Mouse (Mus musculus): ENCODE measurements around the gene Gm19345. TPM values are rescaled to one million over a fixed set of nuclear protein-coding genes. Genes with fewer than 3 reads are reported as not detected.

The Gm19345 gene
- polyA plus RNA-seq, 1 experiment from 2014 or later, result 6.6 TPM

- H3K9ac ChIP-seq (replicated peaks), result no peak within 1 kb of the TSS
- no peaks in the 10 kb centered on the region for H3K36me3 ChIP-seq
- no peak within 1 kb of the TSS for H3K4me2 ChIP-seq (replicated peaks)
- no peaks in the 10 kb centered on the region for H3K4me1 ChIP-seq (replicated peaks)
- no peak within 1 kb of the TSS for H3K4me3 ChIP-seq (replicated peaks)
- 75% methylated on average over 7 of the region's 7 CpGs for WGBS
- ATAC-seq, result no peak
- no peaks in the 10 kb centered on the region for H3K27me3 ChIP-seq
- H3K27ac ChIP-seq, result no peak within 1 kb of the TSS
- no peaks in the 10 kb centered on the region for H3K9me3 ChIP-seq
Observed at GRCm38 (mm10) chr7:19887849-19888248, 36.0 kb downstream of the Gm19345 start, which contains the start of gene Ceacam19. Ceacam19 (minus strand) TSS chr7:19887965.

- 55% methylated on average over 8 of the region's 8 CpGs for WGBS
- no peak for ATAC-seq
- Histone ChIP-seq H3K4me3 (replicated peaks) (no peak overlapping the region), H3K4me2 (replicated peaks) (no peak overlapping the region), H3K27me3 (no peaks in the 10 kb centered on the region), H3K9ac (replicated peaks) (no peak overlapping the region), H3K27ac (no peak overlapping the region), H3K9me3 (no peaks in the 10 kb centered on the region), H3K4me1 (replicated peaks) (no peaks in the 10 kb centered on the region), H3K36me3 (no peaks in the 10 kb centered on the region)
Observed at GRCm38 (mm10) chr7:19889881-19890280, 38.1 kb downstream of the Gm19345 start.

Other genes with a start within 250 kb of the Gm19345 start
- 54.0 and 65.0 TPM in 2 replicates for gene Clasrp, start 247.5 kb upstream of the Gm19345 start, polyA plus RNA-seq (2015; fragmentation: Nextera tagmentation; extraction: Ambion mirVana)
- 3.8 and 4.1 TPM in 2 replicates for gene Relb, start 222.6 kb upstream of the Gm19345 start, polyA plus RNA-seq (2015; fragmentation: Nextera tagmentation; extraction: Ambion mirVana)
- gene Clptm1, start 187.0 kb upstream of the Gm19345 start, polyA plus RNA-seq (2015; fragmentation: Nextera tagmentation; extraction: Ambion mirVana), result 86.6 and 97.5 TPM in 2 replicates
- gene Apoc2, start 174.1 kb upstream of the Gm19345 start, polyA plus RNA-seq (2015; fragmentation: Nextera tagmentation; extraction: Ambion mirVana), result 0.23 TPM in 1 of 2 replicates, not detected in the other
- gene Gm44805, start 170.6 kb upstream of the Gm19345 start, polyA plus RNA-seq (2015; fragmentation: Nextera tagmentation; extraction: Ambion mirVana), result not detected in 2 replicates
- not detected in 2 replicates for gene Apoc4, start 170.5 kb upstream of the Gm19345 start, polyA plus RNA-seq (2015; fragmentation: Nextera tagmentation; extraction: Ambion mirVana)
- 0.94 and 1.0 TPM in 2 replicates for gene Apoc1, start 159.3 kb upstream of the Gm19345 start, polyA plus RNA-seq (2015; fragmentation: Nextera tagmentation; extraction: Ambion mirVana)
- gene Apoe, start 152.8 kb upstream of the Gm19345 start, polyA plus RNA-seq (2015; fragmentation: Nextera tagmentation; extraction: Ambion mirVana), result 173 and 194 TPM in 2 replicates
- 105 and 125 TPM in 2 replicates for gene Tomm40, start 136.6 kb upstream of the Gm19345 start, polyA plus RNA-seq (2015; fragmentation: Nextera tagmentation; extraction: Ambion mirVana)
- 40.6 and 48.0 TPM in 2 replicates for gene Nectin2, start 101.5 kb upstream of the Gm19345 start, polyA plus RNA-seq (2015; fragmentation: Nextera tagmentation; extraction: Ambion mirVana)
- 5.2 and 6.4 TPM in 2 replicates for gene Bcam, start 81.0 kb upstream of the Gm19345 start, polyA plus RNA-seq (2015; fragmentation: Nextera tagmentation; extraction: Ambion mirVana)
- 0.32 TPM in 1 of 2 replicates, not detected in the other for gene Cblc, start 55.2 kb upstream of the Gm19345 start, polyA plus RNA-seq (2015; fragmentation: Nextera tagmentation; extraction: Ambion mirVana)
- 0.27 and 0.88 TPM in 2 replicates for gene Bcl3, start 29.2 kb upstream of the Gm19345 start, polyA plus RNA-seq (2015; fragmentation: Nextera tagmentation; extraction: Ambion mirVana)
- 0.54 and 0.62 TPM in 2 replicates for gene Ceacam16, start 9.3 kb downstream of the Gm19345 start, polyA plus RNA-seq (2015; fragmentation: Nextera tagmentation; extraction: Ambion mirVana)
- gene Ceacam19, start 36.0 kb downstream of the Gm19345 start, polyA plus RNA-seq (2015; fragmentation: Nextera tagmentation; extraction: Ambion mirVana), result not detected in 2 replicates
- 5.3 and 6.2 TPM in 2 replicates for gene Pvr, start 69.2 kb downstream of the Gm19345 start, polyA plus RNA-seq (2015; fragmentation: Nextera tagmentation; extraction: Ambion mirVana)
- gene Igsf23, start 98.8 kb downstream of the Gm19345 start, polyA plus RNA-seq (2015; fragmentation: Nextera tagmentation; extraction: Ambion mirVana), result not detected in 2 replicates
- gene Ceacam20, start 113.4 kb downstream of the Gm19345 start, polyA plus RNA-seq (2015; fragmentation: Nextera tagmentation; extraction: Ambion mirVana), result not detected in 2 replicates
- gene Nlrp9b, start 139.5 kb downstream of the Gm19345 start, polyA plus RNA-seq (2015; fragmentation: Nextera tagmentation; extraction: Ambion mirVana), result not detected in 2 replicates
- gene Vmn1r91, start 247.7 kb downstream of the Gm19345 start, polyA plus RNA-seq (2015; fragmentation: Nextera tagmentation; extraction: Ambion mirVana), result not detected in 2 replicates

Measured in midbrain, embryonic 13.5 days (tissue).